Mouse (Mus musculus) ZHBTc4 (cell line): ENCODE results near the gene Rap1gap.

Experiments used
- DNase-seq: peaks from one replicate; pipeline ENCODE4 v3.0.0-alpha.2; 2011; ENCODE audit warnings: low read depth, low spot score

Rap1gap gene

DNA sequence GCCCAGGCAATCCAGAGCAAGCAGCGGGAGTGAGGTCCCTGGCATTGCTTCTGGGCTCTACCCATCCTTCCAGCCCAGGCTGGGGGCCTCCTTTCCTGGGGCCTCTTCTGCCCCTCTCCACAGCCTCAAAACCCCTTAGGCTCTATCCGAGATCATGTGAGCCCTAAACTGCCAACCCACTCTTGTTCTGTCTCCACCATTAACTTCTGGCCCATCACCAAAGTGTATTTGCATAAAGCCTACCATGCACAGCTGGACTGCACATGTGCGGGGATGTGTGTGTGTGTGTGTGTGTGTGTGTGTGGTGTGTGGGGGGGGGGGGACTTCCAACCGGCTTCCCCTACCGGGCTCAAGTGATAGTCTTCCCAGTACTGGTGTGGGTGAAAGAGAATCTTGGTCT is 109.5 kb downstream of the Rap1gap start:
- no peak for DNase-seq

DNA sequence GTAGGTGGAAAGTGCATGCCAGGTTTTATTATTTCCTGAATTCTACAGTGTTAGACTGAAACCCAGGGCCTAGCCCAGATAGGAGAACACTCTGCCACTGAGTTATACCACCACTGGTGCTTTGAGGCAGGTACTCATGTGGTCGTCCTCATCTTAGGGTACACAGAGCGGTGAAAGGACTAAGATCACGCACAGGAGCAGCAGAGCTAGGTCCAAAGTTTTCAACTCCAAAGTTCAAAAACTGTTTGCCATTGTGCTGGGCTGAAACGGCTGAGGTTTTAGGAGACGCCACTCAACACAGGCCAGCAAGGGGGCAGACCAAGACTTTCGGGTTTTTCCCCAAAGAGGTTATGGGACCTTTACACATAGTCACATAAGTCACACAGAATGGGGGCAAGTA is 110.0 kb downstream of the Rap1gap start:
- no peak for DNase-seq

DNA sequence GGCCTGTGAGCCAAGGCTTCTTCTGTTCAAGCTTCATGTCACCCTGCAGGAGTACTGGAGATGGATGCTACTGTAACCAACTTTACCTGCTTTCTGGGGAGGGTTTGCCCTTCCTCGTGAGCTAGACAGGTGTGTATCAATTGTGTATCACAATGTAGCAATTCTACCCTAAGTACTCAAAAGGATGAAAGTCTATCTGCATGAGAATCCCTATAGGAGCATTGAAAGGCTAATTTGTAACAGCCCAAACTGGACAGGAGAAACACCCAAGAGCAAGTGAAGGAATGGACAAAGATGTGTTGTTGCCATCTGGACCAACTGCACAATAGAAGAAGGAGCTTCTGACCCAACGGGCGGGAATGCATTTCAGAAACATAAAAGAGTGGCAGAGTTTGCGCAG is 113.3 kb downstream of the Rap1gap start:
- DNase-seq, result peak; percentile 83

DNA sequence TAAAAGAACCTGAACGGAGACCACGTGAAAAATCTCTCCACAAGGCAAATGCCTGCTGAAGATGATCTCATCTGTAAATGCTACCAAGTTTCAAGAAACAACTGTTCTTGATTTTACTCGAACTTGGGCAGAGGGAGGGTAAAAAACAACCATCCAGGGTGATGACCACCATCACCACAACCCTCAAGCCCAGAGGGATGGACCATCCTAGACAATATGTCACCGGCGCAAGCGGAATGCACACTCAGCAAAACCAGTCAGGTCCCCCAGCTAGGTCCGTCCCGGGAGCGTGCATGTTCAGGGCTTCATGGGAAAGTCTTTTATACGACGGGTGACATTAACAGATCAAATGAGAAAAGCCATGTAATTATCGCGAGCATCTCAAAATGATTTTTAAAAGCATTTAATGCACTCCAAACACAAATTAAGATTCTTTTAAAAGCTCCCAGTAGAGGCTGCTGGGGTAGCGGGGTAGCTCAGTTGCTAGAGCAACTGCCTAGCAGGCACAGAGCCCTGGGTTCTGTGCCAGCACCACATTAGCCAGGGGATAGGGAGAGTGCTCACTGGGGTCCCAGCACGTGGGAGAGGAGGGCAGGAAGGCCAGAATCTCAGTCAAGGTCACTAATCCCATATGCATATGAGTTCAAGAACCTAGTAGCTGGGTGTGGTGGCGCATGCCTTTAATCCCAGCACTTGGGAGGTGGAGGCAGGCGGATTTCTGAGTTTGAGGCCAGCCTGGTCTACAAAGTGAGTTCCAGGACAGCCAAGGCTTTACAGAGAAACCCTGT is 114.1 kb downstream of the Rap1gap start:
- DNase-seq, result peak; percentile 74
